Mouse (Mus musculus) G1E-ER4 (cell line): ENCODE data around the gene Folr1. TPM values are rescaled to one million over a fixed set of nuclear protein-coding genes. Genes with fewer than 3 reads are reported as not detected.

ENCODE experiments used
- GATA1 ChIP-seq: IDR thresholded peaks from one replicate; pipeline ENCODE4 v1.8.0; 2012; ENCODE audit warnings: low read length, inconsistent platforms
- polyA plus RNA-seq: library from polyadenylated mRNA; stranded (reverse); fragments of >175 nt; gene quantifications from 2 replicates; pipeline ENCODE4 v1.2.3, GENCODE M21; 2012

Folr1 gene
- polyA plus RNA-seq, 1 experiment, result not detected

DNA sequence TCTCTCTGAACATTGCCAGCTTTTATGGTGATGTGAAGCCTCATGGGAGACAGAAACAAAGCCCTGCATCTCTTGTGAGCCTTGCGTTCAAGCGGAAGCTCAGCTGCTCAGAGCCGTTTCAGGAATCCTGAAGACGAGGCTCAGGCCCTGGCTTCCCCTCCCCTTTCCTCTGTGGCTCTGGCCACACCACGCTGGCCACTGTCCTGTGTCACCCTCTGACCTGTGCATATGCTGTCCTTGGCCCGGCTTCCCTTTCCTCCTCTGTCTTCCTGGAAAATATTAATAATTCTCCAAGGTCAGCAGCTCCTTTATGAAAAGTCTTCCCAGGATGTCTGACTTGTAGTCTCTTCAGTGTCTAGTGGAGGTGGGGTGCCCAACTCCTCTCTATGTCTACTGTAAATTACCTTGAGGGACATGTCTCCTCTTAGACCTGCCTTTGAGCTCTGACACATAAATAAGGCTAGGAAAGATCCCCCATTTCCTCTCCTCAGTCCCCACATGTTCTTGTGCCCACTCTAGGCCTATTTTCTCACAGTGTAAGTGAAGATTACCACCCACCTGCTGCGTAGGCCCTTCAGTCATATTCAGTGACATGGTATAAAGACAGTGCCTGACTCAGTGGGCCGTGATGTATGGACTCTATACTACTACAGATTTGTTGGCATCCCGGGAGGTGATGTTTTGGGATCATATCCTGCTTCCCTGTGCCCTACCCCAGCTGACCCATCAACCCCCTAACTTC, 12.0 kb upstream of the Folr1 start:
- no peak for TF ChIP-seq GATA1

DNA sequence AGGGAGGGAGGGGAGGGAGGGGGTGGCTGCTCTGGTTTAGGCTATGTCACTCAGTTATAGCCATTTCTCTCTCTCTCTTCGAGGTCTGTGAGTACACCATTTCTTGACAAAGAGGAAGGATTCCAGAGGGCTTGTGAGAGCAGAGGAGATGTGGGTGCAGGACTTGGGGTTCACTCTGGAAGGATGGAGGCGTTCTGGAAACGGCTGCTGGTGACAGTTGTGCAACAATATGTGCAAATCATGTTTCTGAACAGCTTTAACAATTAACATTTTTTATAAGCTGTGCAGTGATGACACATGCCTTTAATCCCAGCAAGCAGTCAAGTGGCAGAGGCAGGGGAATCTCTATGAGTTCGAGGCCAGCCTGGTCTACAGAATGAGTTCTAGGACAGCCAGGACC, 10.3 kb upstream of the Folr1 start:
- no peak for TF ChIP-seq GATA1

DNA sequence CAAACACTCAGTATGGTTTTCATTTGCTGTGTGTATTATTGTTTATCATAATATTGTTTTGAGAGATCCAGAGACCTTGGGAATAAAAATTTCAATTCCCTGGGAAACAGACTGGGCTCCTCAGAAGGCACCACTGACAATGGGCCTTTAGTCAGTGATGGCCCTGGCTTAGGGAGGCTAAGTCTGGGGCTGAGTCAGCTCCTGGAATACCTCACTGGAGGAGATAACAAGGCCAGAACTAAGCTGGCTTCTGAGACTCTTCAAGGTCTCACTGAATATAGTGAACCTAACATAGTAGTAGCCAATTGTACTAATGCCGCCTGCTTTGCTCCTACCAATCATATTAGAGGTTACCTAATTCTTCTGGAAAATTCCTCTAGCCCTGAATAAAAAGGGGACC, 5.4 kb upstream of the Folr1 start:
- no peak for TF ChIP-seq GATA1

DNA sequence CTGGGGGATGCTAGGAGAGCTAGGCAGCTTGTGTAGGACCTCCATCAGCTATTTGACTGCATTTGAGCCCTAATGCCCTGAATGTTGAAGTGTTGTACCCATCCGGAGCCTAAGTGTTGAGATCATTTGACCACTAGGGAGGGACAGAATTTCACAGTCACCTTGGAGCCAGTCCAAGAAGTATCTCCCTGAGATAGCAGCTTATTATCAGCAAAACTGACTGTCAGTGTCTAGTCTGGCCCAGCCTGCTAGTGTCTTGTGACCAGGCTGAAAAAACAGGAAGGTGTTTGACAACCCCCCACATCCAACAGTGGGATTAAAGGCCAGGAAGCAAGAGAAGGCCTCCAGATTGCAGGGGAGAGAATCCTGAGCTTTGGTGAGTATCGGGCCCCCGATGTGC, 708 bp upstream of the Folr1 start:
- peak; percentile 37 for TF ChIP-seq GATA1

DNA sequence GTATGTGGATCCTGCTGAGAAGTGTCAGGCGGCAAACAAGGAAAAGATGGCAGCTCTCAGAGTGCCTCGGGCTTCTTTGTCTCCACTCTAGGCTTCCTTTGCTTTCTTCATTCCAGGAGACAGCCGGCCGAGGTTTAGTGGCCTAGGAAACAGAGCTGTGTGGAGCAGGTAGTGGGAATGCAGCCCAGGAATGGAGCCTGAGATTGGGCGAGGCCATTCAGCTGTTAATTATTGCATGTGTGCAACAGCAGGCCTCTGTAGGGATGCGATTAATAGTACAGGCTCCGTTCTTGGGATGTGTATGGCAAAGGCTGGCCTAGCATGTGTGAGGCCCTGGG, 1.5 kb downstream of the Folr1 start:
- TF ChIP-seq GATA1, result no peak

DNA sequence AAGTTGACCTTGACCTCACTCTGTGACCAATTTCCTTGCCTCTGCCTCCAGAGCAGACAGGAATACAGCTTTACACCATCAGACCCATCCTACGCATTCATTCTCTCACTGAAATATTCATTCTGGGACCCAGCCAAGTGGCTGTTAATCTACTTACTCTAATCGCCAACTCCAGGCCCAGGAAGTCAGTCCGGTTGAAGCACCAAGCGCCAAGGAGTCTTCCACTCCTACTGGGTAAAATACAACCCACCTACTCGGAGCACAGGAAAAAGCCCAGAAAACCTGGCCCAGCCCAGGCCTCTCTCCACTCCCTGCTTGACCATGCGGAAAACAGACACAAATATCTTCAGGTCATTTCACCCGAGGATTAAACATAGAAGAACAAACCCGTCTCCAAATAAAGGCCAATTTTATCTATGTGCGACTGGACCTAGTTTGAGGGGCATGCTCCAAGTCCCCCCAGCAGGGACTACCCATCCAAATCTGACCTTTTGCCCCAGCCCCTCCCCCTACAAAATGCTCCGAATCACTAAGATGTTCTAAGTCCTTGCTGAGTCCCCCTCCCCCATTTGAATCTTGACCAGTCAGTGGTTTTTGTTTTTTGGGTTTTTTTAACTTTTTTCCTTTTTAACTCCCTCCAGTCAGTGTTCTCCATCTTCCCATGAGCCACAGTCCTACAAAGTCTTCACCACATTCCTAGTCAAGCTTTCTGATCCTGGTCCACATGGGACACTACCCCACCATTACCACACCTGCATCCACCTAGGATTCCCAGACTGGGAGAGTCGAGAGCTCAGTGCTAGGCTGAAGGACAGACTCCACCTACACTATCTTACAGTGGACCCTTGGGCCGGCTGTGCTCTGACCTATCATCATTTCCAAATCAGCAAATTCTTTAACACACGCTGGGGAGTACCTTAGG, 2.1 kb downstream of the Folr1 start:
- TF ChIP-seq GATA1, result no peak

DNA sequence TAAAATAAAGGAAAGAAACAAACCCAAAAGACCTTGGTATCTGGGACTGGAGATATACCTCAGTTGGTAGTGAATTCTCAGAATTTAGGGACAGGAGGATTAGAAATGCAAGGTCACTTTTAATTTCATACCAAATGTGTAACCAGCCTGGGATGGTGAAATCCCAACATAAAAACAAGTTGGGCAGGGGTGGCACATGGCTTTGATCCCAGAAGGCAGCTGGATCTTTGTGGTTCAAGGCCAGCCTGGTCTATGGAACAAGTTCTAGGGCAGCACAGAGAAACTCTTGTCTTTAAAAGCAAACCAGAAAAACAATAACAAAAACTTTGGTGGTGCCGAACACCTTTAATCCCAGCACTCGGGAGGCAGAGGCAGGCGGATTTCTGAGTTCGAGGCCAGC, 3.1 kb downstream of the Folr1 start:
- no peak for TF ChIP-seq GATA1

DNA sequence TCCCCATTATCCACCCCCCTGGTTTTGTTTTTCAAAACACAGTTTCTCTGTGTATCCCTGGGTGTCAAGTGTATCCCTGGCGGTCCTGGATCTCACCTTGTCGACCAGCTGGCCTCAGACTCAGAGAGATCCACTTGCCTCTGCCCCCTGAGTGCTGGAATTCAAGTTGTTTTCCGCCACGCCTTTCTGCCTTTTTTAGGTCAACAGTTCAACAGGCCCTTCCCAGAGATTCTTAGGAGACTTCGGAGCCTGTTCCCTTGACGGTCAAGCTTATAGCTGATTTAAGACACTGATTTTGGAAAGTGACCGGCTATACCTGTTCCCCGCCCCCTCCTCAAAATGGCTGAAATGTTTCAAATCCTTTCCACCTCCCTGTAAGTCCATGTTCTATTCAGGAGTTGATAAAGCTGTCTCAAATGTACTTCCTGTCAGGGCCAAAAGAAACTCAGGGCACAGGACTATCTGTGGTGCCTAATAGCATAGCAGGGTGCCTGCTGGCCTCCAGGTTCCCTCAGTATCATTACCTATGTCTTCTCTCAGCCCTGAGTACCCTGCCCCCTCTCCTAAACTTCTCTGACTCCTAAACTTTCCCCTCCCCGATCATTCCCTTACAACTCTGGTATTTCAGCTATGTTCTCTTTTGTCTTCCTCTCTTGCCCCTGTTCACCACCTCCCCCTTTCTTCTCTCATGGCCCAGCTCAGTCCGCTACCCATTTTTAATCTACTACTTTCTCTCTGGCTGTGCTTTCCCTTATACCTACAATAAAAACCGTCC, 3.9 kb downstream of the Folr1 start:
- TF ChIP-seq GATA1, result no peak

DNA sequence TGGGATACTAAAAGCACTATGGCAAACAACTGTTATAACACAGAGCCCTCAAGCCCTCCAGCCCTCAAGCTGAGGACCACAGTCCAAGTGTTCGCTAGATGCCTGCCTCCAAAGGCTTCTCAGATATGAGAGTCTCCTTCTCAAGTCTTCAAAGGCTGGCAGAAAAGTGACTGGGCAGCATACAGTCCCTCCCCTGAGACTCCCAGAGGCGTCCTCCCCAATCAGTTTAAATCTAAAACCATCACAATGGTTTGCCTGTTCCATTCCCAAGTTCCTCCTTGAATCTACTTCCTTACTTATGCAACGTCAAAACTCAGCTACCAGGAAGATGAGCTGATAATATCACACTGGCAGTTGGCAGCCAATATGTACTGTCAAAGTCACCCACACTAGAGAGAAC, 7.2 kb downstream of the Folr1 start, which contains the start of gene Anapc15:
Gene Anapc15, plus strand, starts transcription at position 301 of the 400 bp plus-strand sequence.
- no peak for TF ChIP-seq GATA1

DNA sequence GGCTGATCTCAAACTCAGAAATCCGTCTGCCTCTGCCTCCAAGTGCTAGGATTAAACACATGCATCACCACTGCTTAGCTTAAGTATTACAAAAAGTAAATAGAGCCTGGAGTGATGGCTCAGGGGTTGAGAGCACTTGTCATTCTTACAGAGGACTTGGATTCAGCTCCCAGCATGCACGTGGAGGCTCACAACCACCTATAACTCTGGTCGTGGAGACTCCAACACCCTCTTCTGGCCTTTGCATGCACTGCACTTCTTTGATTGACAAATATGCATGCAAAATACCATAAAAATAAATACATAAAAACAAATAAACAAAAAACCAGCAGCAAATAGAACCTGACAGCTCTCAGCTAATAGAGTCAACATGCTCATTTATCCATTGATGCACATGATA, 8.3 kb downstream of the Folr1 start:
- TF ChIP-seq GATA1, result no peak

DNA sequence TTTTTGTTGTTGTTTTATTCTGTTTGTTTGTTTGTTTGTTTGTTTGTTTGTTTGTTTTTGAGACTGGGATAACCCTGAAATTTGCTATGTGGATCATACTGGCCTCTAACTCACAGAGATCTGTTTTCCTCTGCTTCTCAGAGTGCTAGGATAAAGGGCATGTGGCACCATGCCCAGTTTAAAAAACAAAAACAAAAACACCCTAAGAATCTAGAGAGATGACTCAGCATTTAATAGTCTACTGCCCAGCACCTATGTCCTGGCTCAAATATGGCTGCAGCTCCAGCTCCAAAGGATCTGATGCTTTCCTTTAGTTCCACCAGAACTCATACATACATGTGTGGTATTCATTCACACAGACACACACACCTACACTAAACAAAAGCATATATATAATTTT, 9.6 kb downstream of the Folr1 start:
- no peak for TF ChIP-seq GATA1

DNA sequence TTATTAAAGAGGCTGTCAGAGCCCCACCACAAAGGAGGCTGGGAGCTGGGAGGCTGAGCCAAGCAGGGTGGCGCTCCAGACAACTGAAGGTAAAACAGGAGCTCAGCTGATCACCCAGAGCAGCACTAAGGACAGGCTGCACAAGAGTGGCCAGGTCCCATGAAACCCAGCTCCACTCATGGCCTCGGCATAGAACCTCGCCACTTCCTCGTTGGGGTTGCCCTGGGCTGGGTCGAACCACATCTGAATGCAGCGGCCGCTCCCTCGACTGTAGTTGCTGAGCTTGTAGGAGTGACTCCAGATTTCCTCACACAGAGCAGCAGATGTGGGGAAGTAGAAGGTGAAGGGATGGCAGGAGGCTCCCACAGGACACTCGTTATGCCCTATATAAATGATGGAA, 12.2 kb downstream of the Folr1 start:
- no peak for TF ChIP-seq GATA1

DNA sequence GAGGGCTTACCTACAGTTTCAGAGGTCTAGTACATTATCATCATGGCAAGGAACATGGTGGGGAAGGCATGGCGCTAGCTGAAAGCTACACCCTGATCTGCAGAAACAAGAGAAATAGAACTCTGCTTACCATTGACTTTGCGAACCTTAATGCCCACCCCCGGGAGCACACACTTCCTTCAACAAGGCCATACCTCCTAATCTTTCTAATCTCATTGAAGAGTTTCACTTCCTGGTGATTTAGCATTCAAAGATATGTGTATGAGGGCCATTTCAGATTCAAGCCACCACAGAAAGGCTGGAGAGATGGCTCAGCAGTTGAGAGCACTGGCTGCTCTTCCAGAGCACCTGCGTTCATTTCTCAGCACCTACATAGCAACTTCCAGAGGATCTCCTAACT, 13.5 kb downstream of the Folr1 start, which contains the start of gene Folr2:
Gene Folr2, minus strand, starts transcription at position 101 of the 400 bp plus-strand sequence.
- no peak for TF ChIP-seq GATA1

DNA sequence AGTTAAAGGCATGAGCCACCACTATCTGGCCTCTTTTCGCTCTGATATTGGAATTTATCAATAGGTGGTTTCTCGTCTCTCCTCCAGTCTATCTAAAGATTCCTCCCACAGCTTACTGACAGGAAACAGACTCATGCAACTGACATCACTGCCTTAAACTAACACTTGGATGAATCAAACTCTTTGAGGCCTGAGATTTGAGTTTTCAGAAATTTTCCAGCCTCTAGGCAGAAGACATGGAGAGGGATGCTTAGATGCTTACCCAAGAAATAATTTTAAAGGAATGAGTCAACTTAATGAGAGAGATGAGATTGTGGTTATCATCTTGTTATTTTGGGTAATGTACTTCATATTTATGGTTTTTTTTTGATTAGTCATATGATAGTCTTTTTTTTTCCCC, 16.8 kb downstream of the Folr1 start:
- TF ChIP-seq GATA1, result no peak

DNA sequence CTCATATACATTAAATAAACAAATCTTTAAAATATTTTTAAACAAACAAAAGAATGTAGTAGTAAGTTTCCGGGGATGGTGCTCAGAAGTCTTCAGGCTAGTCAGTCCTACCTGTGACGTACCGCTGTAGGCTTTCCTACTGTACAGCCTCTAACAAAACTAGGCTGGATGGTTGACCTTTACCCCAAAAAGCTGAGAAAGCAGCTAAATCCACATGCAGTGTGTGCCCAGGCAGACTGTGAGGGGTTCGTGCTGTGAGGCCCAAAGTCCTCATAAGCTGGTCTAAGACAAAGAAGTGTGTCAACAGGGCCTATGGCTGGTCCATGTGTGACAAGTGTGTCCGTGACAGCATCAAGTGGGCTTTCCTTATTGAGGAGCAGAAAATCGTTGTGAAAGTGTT, 17.7 kb downstream of the Folr1 start:
- no peak for TF ChIP-seq GATA1

DNA sequence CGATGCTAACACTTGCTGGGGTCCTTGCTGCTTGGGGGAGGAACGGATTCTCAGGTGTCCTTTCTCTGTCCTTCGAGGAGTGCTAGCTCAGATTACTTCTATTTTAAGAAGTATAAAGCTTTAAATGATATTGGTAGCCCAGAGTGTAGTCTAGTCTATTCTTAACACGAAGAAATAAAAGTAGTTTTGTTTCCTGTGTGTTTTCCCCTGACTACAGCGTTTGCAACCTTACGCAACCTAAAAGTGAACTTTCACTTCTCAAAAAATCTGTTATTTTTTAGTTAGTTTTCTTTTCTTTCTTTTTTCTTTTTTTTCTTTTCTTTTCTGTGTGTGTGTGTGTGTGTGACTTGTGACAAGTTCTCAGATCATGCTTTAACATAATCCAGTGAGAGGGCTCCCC, 18.9 kb downstream of the Folr1 start:
- no peak for TF ChIP-seq GATA1
